Mouse (Mus musculus) cortical plate, adult 2 months (tissue): ENCODE measurements at regions not wholly inside any gene's neighbourhood (a gene's known extent, or its start where the extent isn't known, plus 50 kb on each side); places are given as distances from the start of the nearest gene placed in this dataset.
"Not testable (repeated sequence)": the region's sequence is repeated elsewhere in the genome, so short reads cannot be mapped to it uniquely, and the experiment has no call there.

ENCODE experiments used
- H3K27ac ChIP-seq: fragments of 200-500 bp; 2 replicates; pipeline ENCODE4 v1.5.1; 2012; ENCODE audit warnings: low read length, control low read depth, inconsistent platforms; ENCODE audit not compliant: insufficient read depth
- H3K4me1 ChIP-seq: fragments of 200-500 bp; 2 replicates; pipeline ENCODE4 v1.6.1; 2011; ENCODE audit warnings: low read length; ENCODE audit not compliant: control insufficient read depth, insufficient read depth
- H3K4me3 ChIP-seq: fragments of 200-500 bp; 2 replicates; pipeline ENCODE4 v1.5.1; 2011; ENCODE audit warnings: mild to moderate bottlenecking, low read length, control low read depth; ENCODE audit not compliant: insufficient read depth
- CTCF ChIP-seq: fragments of 200-500 bp; IDR thresholded peaks from 2 replicates; pipeline ENCODE4 v1.5.1; 2011; ENCODE audit warnings: mild to moderate bottlenecking, control low read depth, low read length; ENCODE audit not compliant: insufficient read depth; ENCODE audit errors: extremely low read depth
- POLR2A ChIP-seq: fragments of 200-500 bp; IDR thresholded peaks from 2 replicates; pipeline ENCODE4 v1.6.1; 2011; ENCODE audit warnings: mild to moderate bottlenecking, low read length, control low read depth; ENCODE audit not compliant: insufficient read depth; ENCODE audit errors: extremely low read depth

- no peak for TF ChIP-seq POLR2A
- no peak for TF ChIP-seq CTCF
- H3K27ac ChIP-seq = no peak overlapping the region; the same call in 1 of the 2 replicates
Measured at GRCm38 (mm10) chr8:35088380-35089244, 677.0 kb upstream of the Gm19410 start.

GRCm38 (mm10) chr8:35089519-35089918 is 676.1 kb upstream of the Gm19410 start:
- peaks cover 2% of the 10 kb centered on the region; the same call in 1 of the 2 replicates for H3K4me1 ChIP-seq
- H3K4me3 ChIP-seq = no peak overlapping the region
- H3K27ac ChIP-seq = no peak overlapping the region
- TF ChIP-seq CTCF = no peak
- TF ChIP-seq POLR2A = no peak

More at GRCm38 (mm10) chr8:35088380-35089244, 677.0 kb upstream of the Gm19410 start:
- Histone ChIP-seq H3K4me3 (no peak overlapping the region), H3K4me1 (peaks cover 2% of the 10 kb centered on the region; the same call in 1 of the 2 replicates)

GRCm38 (mm10) chr8:35101701-35102100 is 663.9 kb upstream of the Gm19410 start:
- Histone ChIP-seq H3K4me1 (no peaks in the 10 kb centered on the region), H3K27ac (no peak overlapping the region), H3K4me3 (no peak overlapping the region)
- TF ChIP-seq CTCF (no peak), POLR2A (no peak)

- not testable (repeated sequence) for H3K4me3 ChIP-seq
Measured at GRCm38 (mm10) chr8:35102102-35102501, 663.5 kb upstream of the Gm19410 start.

GRCm38 (mm10) chr8:35104465-35104876 is 661.1 kb upstream of the Gm19410 start:
- not testable (repeated sequence) for H3K27ac ChIP-seq, H3K4me3 ChIP-seq, H3K4me1 ChIP-seq

More at GRCm38 (mm10) chr8:35102102-35102501, 663.5 kb upstream of the Gm19410 start:
- H3K27ac ChIP-seq, H3K4me1 ChIP-seq: not testable (repeated sequence)

- Histone ChIP-seq H3K27ac (no peak overlapping the region), H3K4me1 (0 out of 2 replicates have a peak, but pooled peaks cover 2% of the 10 kb centered on the region), H3K4me3 (no peak overlapping the region)
- TF ChIP-seq POLR2A (no peak), CTCF (no peak)
Measured at GRCm38 (mm10) chr8:35109506-35110217, 655.9 kb upstream of the Gm19410 start.

- Histone ChIP-seq H3K4me1 (0 out of 2 replicates have a peak, but pooled peaks cover 2% of the 10 kb centered on the region), H3K27ac (no peak overlapping the region), H3K4me3 (no peak overlapping the region)
- TF ChIP-seq CTCF (no peak), POLR2A (no peak)
Measured at GRCm38 (mm10) chr8:35110286-35110685, 655.3 kb upstream of the Gm19410 start.

GRCm38 (mm10) chr8:35111130-35111529 is 654.5 kb upstream of the Gm19410 start:
- Histone ChIP-seq H3K4me1 (0 out of 2 replicates have a peak, but pooled peaks cover 2% of the 10 kb centered on the region), H3K4me3 (no peak overlapping the region), H3K27ac (no peak overlapping the region)
- TF ChIP-seq CTCF = no peak

- TF ChIP-seq POLR2A = no peak
- TF ChIP-seq CTCF = no peak
- H3K27ac ChIP-seq = no peak overlapping the region
- H3K4me1 ChIP-seq = 0 out of 2 replicates have a peak, but pooled peaks cover 2% of the 10 kb centered on the region
- no peak overlapping the region for H3K4me3 ChIP-seq
Measured at GRCm38 (mm10) chr8:35112591-35113265, 652.9 kb upstream of the Gm19410 start.
